Mouse (Mus musculus) B cell, adult 2 months (primary cell): ENCODE data around the gene Ppp1r14c.
"Not testable (repeated sequence)": the region's sequence is repeated elsewhere in the genome, so short reads cannot be mapped to it uniquely, and the experiment has no call there.

ENCODE experiments used
- DNase-seq, 2 experiments: peaks; one replicate each; pipeline ENCODE4 v3.0.0; 2022

Gene Ppp1r14c

GRCm38 (mm10) chr10:3476611-3477010 is 110.8 kb downstream of the Ppp1r14c start:
- DNase-seq, result no peak

GRCm38 (mm10) chr10:3479772-3480171 is 113.9 kb downstream of the Ppp1r14c start:
- DNase-seq, result no peak

DNA sequence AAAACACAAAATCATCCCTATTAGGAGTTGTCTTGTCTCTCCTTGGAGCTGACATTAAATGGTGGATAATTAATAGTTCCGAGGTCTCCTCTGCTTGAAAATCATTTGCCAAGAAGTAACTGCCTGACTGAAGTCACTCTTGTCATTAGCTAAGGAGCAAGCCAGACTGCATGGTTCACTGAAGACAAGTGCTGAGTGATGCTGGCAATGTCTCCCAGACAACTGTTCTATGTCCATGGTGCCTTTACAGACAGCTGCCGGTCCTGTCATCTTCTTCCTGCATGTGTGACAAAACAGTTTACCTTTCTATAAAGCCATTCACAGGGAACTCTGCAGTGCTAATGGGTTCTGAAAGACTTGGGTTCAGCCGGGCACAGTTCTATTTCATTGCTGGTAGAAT is 124.2 kb downstream of the Ppp1r14c start:
- no peak for DNase-seq

DNA sequence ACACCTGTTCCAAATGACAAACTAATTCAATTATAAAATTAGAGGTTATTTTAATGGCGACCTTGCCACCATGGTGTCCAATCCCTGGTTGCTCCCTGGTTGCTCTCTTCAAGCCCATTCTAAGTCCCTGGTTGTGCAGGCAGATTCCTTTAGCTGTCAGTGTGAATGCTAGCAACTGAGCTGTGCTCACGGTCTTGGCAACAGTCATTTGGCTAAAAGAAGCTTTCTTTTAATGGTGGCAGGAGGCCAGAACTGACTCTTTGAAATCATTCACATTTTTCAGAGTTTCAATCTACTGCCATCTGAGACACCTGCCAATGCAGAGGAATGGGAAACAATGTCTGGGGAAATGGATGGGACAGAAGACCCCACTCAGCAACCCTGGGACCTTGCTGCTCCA is 130.9 kb downstream of the Ppp1r14c start:
- no peak for DNase-seq

DNA sequence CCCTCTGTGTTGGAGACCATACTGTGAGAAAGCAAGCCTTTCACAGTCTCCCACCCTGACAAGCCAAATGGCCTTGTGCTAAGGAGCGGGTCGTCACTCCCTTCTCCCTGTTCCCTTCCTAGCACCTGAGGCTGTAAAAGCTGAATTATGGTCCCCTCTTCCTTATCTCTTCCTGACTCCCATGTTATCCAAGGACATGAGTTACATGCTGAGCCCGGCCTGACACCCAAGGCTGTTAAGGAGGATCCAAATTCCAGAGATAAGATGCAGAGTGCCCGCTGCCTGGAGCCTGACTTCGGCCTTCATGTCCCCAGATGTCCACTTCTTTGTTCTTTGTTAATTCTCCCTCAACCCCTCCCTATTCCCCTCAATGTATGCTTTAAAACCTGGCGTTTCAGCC is 135.0 kb downstream of the Ppp1r14c start:
- not testable (repeated sequence) for DNase-seq

- DNase-seq, result no peak
Measured at GRCm38 (mm10) chr10:3507484-3508221, 141.8 kb downstream of the Ppp1r14c start.

DNA sequence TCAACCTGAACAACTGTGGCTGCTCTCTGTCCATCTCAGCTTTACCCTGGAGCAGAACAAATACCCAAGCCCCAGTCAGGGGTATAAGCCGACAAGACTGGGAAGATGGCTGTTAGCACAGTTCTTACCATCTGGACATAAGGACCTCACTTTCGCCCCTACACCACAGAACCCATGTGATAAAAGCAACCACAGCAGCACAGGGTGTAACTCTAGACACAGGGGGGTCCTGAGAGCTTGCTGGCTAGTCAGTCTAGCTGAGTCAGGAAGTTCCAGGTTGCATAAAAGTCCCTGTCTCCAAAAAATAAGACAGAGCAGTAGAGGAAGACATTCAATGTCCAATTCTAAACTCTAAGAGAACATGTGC is 142.3 kb downstream of the Ppp1r14c start:
- no peak for DNase-seq

DNA sequence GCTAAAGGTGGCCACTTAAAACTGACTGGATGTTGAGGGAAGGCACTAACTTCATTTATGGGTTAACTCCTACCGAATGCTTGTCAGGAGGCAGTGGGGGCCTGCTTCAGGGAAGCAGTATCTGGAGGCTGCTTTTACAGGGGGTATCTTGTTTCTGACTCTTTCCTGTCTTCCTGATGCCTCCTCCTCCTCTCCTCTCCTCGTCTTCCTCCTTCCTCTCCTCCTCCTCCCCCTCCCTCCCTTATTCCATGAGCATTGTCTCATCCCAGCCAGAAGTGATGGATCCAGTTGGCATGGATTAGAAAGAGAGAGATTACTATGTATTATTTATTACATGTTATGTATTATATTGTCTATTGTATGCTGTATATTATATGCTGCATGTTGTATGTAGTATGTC is 142.9 kb downstream of the Ppp1r14c start:
- DNase-seq, result no peak

GRCm38 (mm10) chr10:3509663-3510277 is 143.9 kb downstream of the Ppp1r14c start:
- no peak for DNase-seq

GRCm38 (mm10) chr10:3510486-3510885 is 144.6 kb downstream of the Ppp1r14c start:
- no peak for DNase-seq

GRCm38 (mm10) chr10:3511401-3511800 is 145.5 kb downstream of the Ppp1r14c start:
- DNase-seq, result no peak

GRCm38 (mm10) chr10:3512620-3513305 is 146.9 kb downstream of the Ppp1r14c start:
- peak; percentile 2 to 3 for DNase-seq

DNA sequence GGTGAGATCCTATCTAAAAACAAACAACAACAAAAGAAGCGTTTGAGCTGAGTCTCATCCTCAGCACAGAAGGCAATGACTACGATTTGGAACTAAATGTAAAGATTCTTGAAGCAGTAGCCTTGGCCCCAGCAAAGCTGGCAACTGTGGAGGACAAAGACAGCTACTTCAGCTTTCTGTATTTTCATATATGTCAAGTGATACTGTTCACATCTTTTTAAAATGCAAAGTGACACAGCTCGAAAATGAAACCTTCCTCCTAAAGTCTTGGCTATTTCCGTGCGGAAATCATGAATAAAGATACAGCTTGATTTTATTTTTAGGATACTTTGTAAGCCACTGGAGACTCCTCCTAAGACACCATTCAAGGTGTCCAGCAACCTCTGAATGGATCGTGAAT is 148.1 kb downstream of the Ppp1r14c start:
- DNase-seq, result no peak
